Mouse (Mus musculus): Measurements from ENCODE around the gene Wdr59.

Wdr59 gene

DNA sequence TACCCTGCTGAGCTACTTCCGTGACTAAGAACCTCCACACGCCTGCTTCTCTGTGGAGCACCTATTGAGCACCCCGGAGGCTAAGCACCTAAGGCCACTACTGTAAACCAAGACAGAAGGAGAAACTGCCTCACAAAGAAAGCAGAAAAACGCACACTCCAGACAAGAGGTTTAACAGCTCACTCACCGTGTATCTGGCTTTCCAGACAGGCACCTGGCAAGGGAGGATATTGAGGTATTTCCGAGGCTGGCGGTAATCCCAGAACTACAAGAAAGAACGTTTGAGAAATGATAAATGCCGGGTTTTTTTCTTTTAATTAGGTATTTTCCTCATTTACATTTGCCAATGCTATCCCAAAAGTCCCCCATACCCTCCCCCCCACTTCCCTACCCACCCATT lies 29.4 kb downstream of the Wdr59 start:
- no peak for DNase-seq (ENCODE audit: low spot score in 2 of 2)

- DNase-seq (ENCODE audit: low spot score in 2 of 2) = no peak
Observed at GRCm38 (mm10) chr8:111491191-111491590, 30.7 kb downstream of the Wdr59 start.

- no peak for DNase-seq (ENCODE audit: low spot score in 2 of 2)
Observed at GRCm38 (mm10) chr8:111490034-111490591, 31.8 kb downstream of the Wdr59 start.

DNA sequence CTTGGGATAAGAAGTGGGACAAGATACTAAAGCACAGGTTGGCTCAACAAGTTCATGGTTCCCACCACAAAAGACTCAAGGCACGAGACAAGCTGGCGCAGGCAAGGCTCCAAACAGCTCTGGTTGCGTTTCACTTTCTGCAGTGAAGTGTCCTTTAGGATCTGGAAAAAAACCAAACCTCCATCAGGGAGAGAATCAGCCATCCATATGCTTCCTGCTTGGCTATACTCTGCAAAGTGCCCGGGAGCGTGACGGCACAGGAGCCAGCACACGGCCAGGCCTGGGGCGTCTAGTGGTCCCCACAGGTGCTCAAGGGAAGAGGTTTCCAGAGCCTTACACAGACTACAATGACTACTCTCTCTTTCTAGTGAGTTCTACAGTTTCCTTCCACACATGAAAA lies 41.2 kb downstream of the Wdr59 start:
- no peak for DNase-seq (ENCODE audit: low spot score in 2 of 2)

- no peak for DNase-seq (ENCODE audit: low spot score in 2 of 2)
Observed at GRCm38 (mm10) chr8:111477761-111478465, 44.0 kb downstream of the Wdr59 start.

- no peak for DNase-seq (ENCODE audit: low spot score in 2 of 2)
Observed at GRCm38 (mm10) chr8:111471526-111472081, 50.3 kb downstream of the Wdr59 start.

DNA sequence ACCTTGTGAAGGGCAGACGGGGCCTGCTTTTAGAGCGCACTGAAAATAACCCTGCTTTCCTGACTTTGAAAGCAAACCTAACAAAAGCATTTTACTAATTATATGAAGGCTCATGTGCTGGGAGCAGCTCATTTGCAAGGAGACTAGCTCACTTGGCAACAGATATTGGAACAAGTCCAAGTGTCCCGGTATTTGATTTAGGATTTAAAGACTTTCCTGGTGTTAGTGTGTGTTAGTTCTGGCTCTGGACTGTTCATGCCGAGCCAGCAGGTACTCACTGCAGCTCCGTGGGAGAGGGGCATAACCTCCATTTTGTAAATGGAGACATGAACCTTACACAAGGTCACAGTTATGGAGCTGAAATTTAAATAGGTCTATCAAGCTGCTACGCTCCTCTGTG lies 52.9 kb downstream of the Wdr59 start:
- no peak for DNase-seq (ENCODE audit: low spot score in 2 of 2)

DNA sequence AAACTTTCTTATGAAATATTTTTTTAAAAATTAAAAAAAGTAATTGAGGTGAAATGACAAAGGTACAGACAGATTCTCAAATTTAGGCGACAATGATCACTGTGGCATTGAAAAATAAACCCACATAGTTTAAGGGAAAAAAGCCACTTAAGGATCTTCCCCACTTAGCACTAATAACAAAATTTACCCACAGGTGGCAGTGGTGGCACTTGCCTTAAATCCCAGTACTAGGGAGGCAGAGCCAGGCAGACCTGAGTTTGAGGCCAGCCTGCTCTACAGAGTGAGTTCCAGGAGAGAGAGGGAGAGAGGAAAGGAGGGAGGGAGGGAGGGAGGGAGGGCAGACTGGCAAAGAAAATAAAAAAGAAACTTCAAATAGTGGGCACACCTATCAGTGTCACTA lies 56.6 kb downstream of the Wdr59 start:
- DNase-seq (ENCODE audit: low spot score in 2 of 2) = no peak

GRCm38 (mm10) chr8:111464526-111464925 lies 57.4 kb downstream of the Wdr59 start:
- no peak for DNase-seq (ENCODE audit: low spot score in 2 of 2)

- DNase-seq (ENCODE audit: low spot score in 2 of 2) = no peak
Observed at GRCm38 (mm10) chr8:111449671-111450070, 72.2 kb downstream of the Wdr59 start.

- no peak for DNase-seq (ENCODE audit: low spot score in 2 of 2)
Observed at GRCm38 (mm10) chr8:111445960-111446660, 75.8 kb downstream of the Wdr59 start.

GRCm38 (mm10) chr8:111445558-111445957 lies 76.3 kb downstream of the Wdr59 start:
- DNase-seq (ENCODE audit: low spot score in 2 of 2) = no peak

DNA sequence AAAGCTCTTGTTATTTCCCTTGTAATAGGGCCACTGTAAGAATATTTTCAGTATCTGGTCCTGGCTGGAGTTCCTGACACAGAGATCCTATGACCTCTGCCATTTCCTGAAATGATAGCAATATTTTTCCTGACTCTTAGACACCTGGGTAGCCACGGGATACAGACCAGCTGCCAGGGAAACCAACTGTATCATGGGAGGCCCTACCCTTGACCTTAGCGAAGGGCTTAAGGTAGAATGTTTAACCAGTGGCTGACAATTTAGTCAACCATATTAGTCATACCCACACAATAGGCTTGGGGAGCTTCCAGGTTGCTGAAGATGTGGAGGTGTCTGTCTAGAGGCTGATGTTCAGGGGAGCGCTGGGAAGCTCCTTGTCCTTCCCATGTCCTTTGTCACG lies 77.6 kb downstream of the Wdr59 start:
- DNase-seq (ENCODE audit: low spot score in 2 of 2) = no peak

- peak; percentile 59 to 65 for DNase-seq (ENCODE audit: low spot score in 2 of 2)
Observed at GRCm38 (mm10) chr8:111439189-111439588, 82.7 kb downstream of the Wdr59 start.

- no peak for DNase-seq (ENCODE audit: low spot score in 2 of 2)
Observed at GRCm38 (mm10) chr8:111435071-111435828, 86.6 kb downstream of the Wdr59 start.

DNA sequence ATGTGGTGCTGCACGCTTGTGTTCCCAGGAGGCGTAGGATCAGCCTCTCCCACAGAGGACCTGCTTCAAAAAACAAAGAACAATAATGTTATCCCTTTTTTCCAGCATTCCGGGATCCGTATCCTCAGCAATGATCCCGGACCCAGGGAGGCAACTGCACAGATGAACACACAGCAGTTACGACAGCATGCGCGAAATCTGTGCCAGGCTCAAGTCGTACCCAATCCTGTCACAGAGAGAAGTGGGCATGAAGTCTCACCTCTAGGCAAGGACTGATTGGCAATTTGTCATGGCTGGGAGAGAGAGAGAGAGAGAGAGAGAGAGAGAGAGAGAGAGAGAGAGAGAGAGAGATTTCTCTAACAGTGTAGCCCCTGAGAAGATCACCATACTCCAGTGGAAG lies 97.2 kb downstream of the Wdr59 start:
- DNase-seq (ENCODE audit: low spot score in 2 of 2) = no peak

- DNase-seq (ENCODE audit: low spot score in 2 of 2) = no peak
Observed at GRCm38 (mm10) chr8:111424181-111424580, 97.7 kb downstream of the Wdr59 start.

GRCm38 (mm10) chr8:111422614-111423013 lies 99.3 kb downstream of the Wdr59 start:
- no peak for DNase-seq (ENCODE audit: low spot score in 2 of 2)

DNA sequence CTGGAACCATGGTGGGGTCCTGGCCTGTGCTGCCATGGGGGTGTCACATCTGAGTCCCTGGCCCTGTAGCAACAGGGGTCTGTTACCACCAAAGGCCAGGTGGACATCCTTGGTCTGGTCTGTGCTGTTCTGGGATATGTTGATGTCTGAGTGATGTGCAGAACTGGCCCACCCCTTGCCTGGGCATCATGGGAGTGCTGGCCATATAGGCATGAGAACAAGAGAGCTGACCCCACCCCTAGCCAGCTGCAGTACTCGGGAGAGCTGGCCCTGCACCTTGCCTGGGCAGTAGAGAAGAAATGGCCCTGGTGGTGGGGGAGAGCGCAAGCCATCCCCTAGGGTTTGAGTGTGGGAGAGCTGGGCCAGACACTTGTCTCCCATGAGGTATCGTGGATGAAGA lies 102.7 kb downstream of the Wdr59 start:
- DNase-seq (ENCODE audit: low spot score in 2 of 2) = no peak

- no peak for DNase-seq (ENCODE audit: low spot score in 2 of 2)
Observed at GRCm38 (mm10) chr8:111418601-111419000, 103.3 kb downstream of the Wdr59 start.

DNA sequence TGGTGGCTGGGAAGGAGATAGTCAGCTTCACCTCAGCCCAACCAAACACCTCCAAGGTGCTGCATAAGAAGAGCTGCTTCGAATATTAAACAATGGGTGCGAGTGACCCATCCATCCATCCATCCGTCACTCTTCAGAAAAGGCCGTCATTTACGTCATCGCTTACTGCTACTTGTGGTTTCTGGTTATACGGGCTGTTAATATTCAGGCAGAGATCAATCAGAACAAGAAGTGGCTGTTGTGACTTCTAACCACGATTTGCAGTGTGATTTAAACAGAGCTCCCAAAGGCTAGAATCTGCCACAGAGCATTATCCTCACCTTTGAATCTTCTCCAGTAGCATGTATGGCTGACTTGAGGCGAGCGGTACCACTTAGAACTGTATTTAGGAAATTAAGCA lies 104.7 kb downstream of the Wdr59 start:
- DNase-seq (ENCODE audit: low spot score in 2 of 2) = no peak

- DNase-seq (ENCODE audit: low spot score in 2 of 2) = no peak
Observed at GRCm38 (mm10) chr8:111403391-111403790, 118.5 kb downstream of the Wdr59 start.
